Mouse (Mus musculus) liver, adult 2 months (tissue): ENCODE results near the gene Actr2.

Experiments used
- CTCF ChIP-seq: fragments of 200-500 bp; IDR thresholded peaks from 2 replicates; pipeline ENCODE4 v1.5.1; 2011; ENCODE audit warnings: low read depth, low read length, control low read depth
- POLR2A ChIP-seq: fragments of 200-500 bp; IDR thresholded peaks from 2 replicates; pipeline ENCODE4 v1.6.1; 2011; ENCODE audit warnings: low read length, control low read depth; ENCODE audit not compliant: insufficient read depth; ENCODE audit errors: extremely low read depth

- TF ChIP-seq POLR2A (no peak), CTCF (no peak)
These were observed 37.3 kb downstream of the Actr2 start for GRCm38 (mm10) chr11:20075415-20075814.
